Mouse (Mus musculus): ENCODE data around the gene Mtx1. TPM values are rescaled to one million over a fixed set of nuclear protein-coding genes. Genes with fewer than 3 reads are reported as not detected.

Gene Mtx1
- polyA plus RNA-seq, 2 experiments = 83.2 to 101 TPM

DNA sequence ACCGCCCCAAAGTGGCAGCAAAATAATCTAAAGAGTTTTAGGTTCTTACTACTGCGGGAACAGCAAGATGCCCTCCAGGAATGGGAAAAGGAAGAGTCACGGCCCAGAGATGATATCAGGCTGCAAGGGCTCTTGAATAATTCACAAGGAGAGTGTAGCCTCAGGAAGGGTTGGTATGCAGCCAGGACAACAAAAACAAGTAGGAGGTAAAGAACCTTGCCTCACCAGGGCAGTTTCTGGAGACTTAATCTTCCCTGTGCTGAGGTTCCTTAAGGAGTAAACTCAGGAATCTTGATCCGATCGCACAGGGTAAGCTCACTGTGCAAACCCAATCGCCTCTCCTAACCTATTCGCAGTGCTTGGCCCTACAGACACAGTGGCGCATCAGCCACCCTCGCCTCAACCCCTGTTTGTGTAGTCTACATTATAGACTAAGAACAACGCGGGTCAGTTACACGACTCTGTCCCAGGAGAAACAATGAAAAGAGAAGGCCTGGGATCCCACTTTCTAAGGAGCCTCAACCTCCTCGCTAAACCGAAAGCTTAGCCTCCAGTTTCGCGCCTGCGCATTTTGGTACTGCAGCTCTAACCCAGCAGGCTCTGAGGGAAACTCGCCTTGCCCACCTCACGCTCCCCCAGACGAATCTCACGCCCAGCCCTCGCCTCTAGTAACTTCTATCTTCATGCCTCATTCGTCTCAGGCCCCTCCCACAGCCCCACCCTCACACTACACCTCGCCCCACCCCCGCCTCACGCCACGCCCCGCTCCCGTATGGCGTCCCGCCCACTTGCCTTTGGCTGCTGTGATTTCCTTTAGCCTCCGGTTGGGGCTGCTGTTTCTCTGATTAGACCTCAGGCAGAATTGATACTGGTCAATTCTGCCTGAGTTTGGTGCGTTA is 30.7 kb downstream of the Mtx1 start:
- peak overlapping the region; percentile 48 to 88 for H3K4me3 ChIP-seq (ENCODE audit: insufficient read depth in 1 of 2, low read depth in 2 of 2, low read length in 2 of 2)
- ATAC-seq (ENCODE audit: insufficient read depth) (peak; percentile 95), DNase-seq (ENCODE audit: low read depth in 3 of 3, low spot score in 3 of 3) (peak; percentile 75 to 83 (median 76))
- H3K27ac ChIP-seq = no peak overlapping the region
- 7% methylated on average over 33 of the region's 33 CpGs for WGBS (ENCODE audit: insufficient replicate concordance)
- H3K4me1 ChIP-seq (replicated peaks; ENCODE audit: control insufficient read depth in 2 of 2, insufficient read depth in 2 of 2, low read length in 1 of 2) = peaks cover 6 to 13% of the 10 kb centered on the region in 2 experiments
- no peaks in the 10 kb centered on the region for H3K27me3 ChIP-seq (ENCODE audit: control insufficient read depth, insufficient read depth, low read length)
- TF ChIP-seq EP300 (IDR thresholded peaks at IDR 0.05; ENCODE audit: low read depth) (no peak), CTCF (IDR thresholded peaks at IDR 0.05; ENCODE audit: low read depth) (peak; percentile 57)
- no peaks in the 10 kb centered on the region for H3K9me3 ChIP-seq (ENCODE audit: control insufficient read depth, low read length)
- H3K4me2 ChIP-seq (ENCODE audit: low read depth) = peak overlapping the region; percentile 76
- no peaks in the 10 kb centered on the region for H3K36me3 ChIP-seq (replicated peaks; ENCODE audit: control insufficient read depth, insufficient read depth, low read depth)
- peak overlapping the region; percentile 38 for H3K9ac ChIP-seq (replicated peaks)

DNA sequence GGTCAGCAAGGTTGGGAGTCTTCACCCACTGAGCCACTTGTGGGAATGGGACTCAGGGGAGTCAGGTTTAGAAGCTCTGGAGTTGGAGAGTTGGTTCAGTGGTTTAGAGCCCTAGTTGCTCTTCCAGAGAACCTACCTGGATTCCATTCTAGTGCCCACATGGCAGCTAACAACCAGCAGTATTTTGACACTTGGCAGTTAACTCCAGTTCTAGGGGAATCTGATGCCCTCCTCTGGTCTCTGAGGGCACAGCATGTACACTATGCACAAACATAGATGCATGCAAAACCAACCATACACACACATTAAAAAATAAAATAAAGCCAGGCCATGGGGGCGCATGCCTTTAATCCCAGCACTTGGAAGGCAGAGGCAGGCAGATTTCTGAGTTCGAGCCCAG is 33.0 kb downstream of the Mtx1 start:
- H3K27ac ChIP-seq = no peak overlapping the region
- no peak for DNase-seq (ENCODE audit: low read depth in 3 of 3, low spot score in 3 of 3)

DNA sequence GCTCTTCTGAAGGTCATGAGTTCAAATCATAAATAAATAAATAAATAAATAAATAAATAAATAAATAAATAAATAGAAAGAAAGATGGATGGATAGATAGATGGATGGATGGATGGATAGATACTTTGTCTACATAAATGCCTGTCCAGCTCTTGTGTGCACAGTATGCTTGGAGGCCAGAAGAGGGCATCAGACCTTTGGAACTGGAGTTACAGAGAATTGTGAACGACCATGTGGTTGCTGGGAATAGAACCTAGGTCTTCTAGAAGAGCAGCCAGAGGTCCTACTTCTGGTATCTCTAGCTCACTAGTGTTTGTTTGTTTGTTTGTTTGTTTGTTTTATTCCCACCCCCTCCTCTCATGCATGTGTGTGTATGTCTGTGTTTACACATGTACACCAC is 33.5 kb downstream of the Mtx1 start:
- ATAC-seq (ENCODE audit: insufficient read depth) (no peak), DNase-seq (ENCODE audit: low read depth in 3 of 3, low spot score in 3 of 3) (no peak)
- Histone ChIP-seq H3K4me3 (ENCODE audit: insufficient read depth in 1 of 2, low read depth in 2 of 2, low read length in 2 of 2) (no peak overlapping the region), H3K9me3 (ENCODE audit: control insufficient read depth, low read length) (no peaks in the 10 kb centered on the region), H3K36me3 (replicated peaks; ENCODE audit: control insufficient read depth, insufficient read depth, low read depth) (no peaks in the 10 kb centered on the region), H3K27ac (no peak overlapping the region), H3K27me3 (ENCODE audit: control insufficient read depth, insufficient read depth, low read length) (no peaks in the 10 kb centered on the region), H3K4me2 (ENCODE audit: low read depth) (no peak overlapping the region), H3K4me1 (replicated peaks; ENCODE audit: control insufficient read depth in 2 of 2, insufficient read depth in 2 of 2, low read length in 1 of 2) (peaks cover 6 to 13% of the 10 kb centered on the region in 2 experiments), H3K9ac (replicated peaks) (no peak overlapping the region)
- TF ChIP-seq EP300 (IDR thresholded peaks at IDR 0.05; ENCODE audit: low read depth) = no peak
- TF ChIP-seq CTCF (IDR thresholded peaks at IDR 0.05; ENCODE audit: low read depth) = peak; percentile 17; the same call in 1 of the 2 replicates
- 21% methylated on average over 1 of the region's 1 CpGs for WGBS (ENCODE audit: insufficient replicate concordance)

More for the DNA sequence above, 33.0 kb downstream of the Mtx1 start:
- Histone ChIP-seq H3K36me3 (replicated peaks; ENCODE audit: control insufficient read depth, insufficient read depth, low read depth) (no peaks in the 10 kb centered on the region), H3K27me3 (ENCODE audit: control insufficient read depth, insufficient read depth, low read length) (no peaks in the 10 kb centered on the region), H3K9me3 (ENCODE audit: control insufficient read depth, low read length) (no peaks in the 10 kb centered on the region), H3K4me2 (ENCODE audit: low read depth) (no peak overlapping the region), H3K4me3 (ENCODE audit: insufficient read depth in 1 of 2, low read depth in 2 of 2, low read length in 2 of 2) (no peak overlapping the region), H3K9ac (replicated peaks) (no peak overlapping the region), H3K4me1 (replicated peaks; ENCODE audit: control insufficient read depth in 2 of 2, insufficient read depth in 2 of 2, low read length in 1 of 2) (peaks cover 6 to 13% of the 10 kb centered on the region in 2 experiments)
- TF ChIP-seq CTCF (IDR thresholded peaks at IDR 0.05; ENCODE audit: low read depth) = peak; percentile 43
- TF ChIP-seq EP300 (IDR thresholded peaks at IDR 0.05; ENCODE audit: low read depth) = no peak
- WGBS (ENCODE audit: insufficient replicate concordance) = 62% methylated on average over 2 of the region's 2 CpGs
- no peak for ATAC-seq (ENCODE audit: insufficient read depth)

DNA sequence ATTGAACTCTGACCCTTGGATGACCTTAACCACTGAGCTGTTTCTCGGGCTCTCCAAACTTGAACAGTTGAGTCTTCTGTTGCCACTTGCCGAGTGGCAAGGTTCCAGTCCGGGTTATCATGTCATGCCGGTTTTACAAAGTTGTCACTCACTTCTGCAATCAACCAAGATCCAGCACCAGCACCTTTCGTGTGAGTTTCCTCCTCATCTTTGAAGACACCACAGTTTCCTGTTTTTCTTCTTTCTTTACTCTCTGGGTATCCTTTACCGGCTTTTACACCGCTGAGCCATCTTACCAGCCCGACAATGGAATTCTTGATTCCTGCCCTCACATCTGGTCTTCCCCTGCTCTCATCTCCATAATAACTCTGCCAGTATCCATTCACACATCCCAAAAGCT is 36.5 kb downstream of the Mtx1 start:
- Histone ChIP-seq H3K4me2 (ENCODE audit: low read depth) (no peak overlapping the region), H3K36me3 (replicated peaks; ENCODE audit: control insufficient read depth, insufficient read depth, low read depth) (no peaks in the 10 kb centered on the region), H3K27ac (no peak overlapping the region), H3K9ac (replicated peaks) (no peak overlapping the region), H3K4me3 (ENCODE audit: insufficient read depth in 1 of 2, low read depth in 2 of 2, low read length in 2 of 2) (no peak overlapping the region), H3K9me3 (ENCODE audit: control insufficient read depth, low read length) (no peaks in the 10 kb centered on the region), H3K27me3 (ENCODE audit: control insufficient read depth, insufficient read depth, low read length) (no peaks in the 10 kb centered on the region), H3K4me1 (replicated peaks; ENCODE audit: control insufficient read depth in 2 of 2, insufficient read depth in 2 of 2, low read length in 1 of 2) (peaks cover 0 to 2% of the 10 kb centered on the region in 2 experiments; a peak in 2 of 4 replicates)
- no peak for TF ChIP-seq EP300 (IDR thresholded peaks at IDR 0.05; ENCODE audit: low read depth)
- TF ChIP-seq CTCF (IDR thresholded peaks at IDR 0.05; ENCODE audit: low read depth) = no peak
- 14% methylated on average over 8 of the region's 8 CpGs for WGBS (ENCODE audit: insufficient replicate concordance)
- DNase-seq (ENCODE audit: low read depth in 3 of 3, low spot score in 3 of 3) (no peak), ATAC-seq (ENCODE audit: insufficient read depth) (no peak)

DNA sequence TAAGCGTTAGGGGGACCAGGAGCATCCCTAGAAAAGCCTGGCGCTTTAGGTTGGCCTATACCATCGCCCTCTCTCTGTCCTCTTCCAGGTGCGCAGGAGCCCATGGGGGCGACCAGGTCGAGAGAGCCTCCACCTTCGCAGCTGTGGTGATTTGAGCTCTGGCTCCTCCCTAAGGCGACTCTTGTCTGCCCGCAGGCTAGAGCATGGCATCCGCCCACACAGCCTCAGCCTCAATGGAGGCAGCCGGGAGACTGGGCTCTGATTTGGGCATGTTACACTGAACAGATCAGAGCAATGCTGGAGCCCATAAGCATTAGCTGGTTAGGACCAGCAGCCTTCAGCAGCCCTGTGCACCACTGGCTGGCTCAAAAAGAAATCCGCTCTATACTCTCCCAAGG is 38.4 kb downstream of the Mtx1 start:
- 0 out of 4 replicates have a peak, but pooled peaks cover 0 to 2% of the 10 kb centered on the region in 2 experiments for H3K4me1 ChIP-seq (replicated peaks; ENCODE audit: control insufficient read depth in 2 of 2, insufficient read depth in 2 of 2, low read length in 1 of 2)
- H3K4me3 ChIP-seq (ENCODE audit: insufficient read depth in 1 of 2, low read depth in 2 of 2, low read length in 2 of 2) = no peak overlapping the region
- ATAC-seq (ENCODE audit: insufficient read depth) = no peak
- DNase-seq (ENCODE audit: low read depth in 3 of 3, low spot score in 3 of 3) = no peak
- H3K9me3 ChIP-seq (ENCODE audit: control insufficient read depth, low read length) = no peaks in the 10 kb centered on the region
- no peaks in the 10 kb centered on the region for H3K27me3 ChIP-seq (ENCODE audit: control insufficient read depth, insufficient read depth, low read length)
- TF ChIP-seq EP300 (IDR thresholded peaks at IDR 0.05; ENCODE audit: low read depth) (no peak), CTCF (IDR thresholded peaks at IDR 0.05; ENCODE audit: low read depth) (no peak)
- H3K36me3 ChIP-seq (replicated peaks; ENCODE audit: control insufficient read depth, insufficient read depth, low read depth) = no peaks in the 10 kb centered on the region
- no peak overlapping the region for H3K27ac ChIP-seq
- H3K4me2 ChIP-seq (ENCODE audit: low read depth) = no peak overlapping the region
- 72% methylated on average over 12 of the region's 12 CpGs for WGBS (ENCODE audit: insufficient replicate concordance)
- H3K9ac ChIP-seq (replicated peaks) = no peak overlapping the region
